Mouse (Mus musculus): ENCODE measurements around the gene Numa1.

Gene Numa1

DNA sequence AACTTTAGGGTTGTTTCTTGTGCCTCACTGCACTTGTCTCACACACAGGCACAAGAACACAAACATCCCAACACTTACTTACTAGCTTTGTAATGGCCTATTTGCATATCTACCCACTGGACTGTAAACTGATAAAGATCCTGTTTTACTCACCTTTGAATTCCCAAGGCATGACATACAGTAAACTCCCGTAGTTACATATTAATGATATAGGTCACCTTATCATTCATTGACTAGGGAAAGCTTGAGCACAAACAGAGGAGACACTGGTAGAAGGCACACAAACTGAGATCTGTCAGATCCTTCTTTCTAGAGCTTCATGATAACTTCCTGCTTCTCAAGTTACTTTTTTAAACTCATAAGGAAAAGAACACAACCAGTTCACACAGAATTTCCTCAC is 128.3 kb downstream of the Numa1 start:
- DNase-seq: no peak

DNA sequence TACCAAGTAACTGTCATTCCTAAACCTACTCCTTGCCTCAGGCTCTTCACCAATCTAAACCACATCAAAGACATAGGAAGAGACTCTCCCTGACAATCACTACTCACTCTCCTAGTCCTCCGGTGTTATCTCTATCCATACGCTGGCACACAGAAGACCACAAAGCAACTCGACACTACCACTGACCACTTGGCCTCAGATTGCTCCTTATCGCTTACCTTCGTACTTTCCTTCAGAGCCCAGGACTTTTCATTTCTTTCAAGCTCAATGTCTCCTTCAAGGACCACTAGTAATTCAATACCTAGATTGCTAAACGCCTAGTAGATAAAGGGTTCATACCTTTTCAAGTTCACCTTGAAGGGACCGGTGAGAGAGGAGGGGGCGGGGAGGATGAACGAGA is 130.0 kb downstream of the Numa1 start:
- no peak for DNase-seq

All from cerebellum, postnatal 14 days (tissue).